Mouse (Mus musculus): ENCODE measurements around the gene Cdt1.

The Cdt1 gene

DNA sequence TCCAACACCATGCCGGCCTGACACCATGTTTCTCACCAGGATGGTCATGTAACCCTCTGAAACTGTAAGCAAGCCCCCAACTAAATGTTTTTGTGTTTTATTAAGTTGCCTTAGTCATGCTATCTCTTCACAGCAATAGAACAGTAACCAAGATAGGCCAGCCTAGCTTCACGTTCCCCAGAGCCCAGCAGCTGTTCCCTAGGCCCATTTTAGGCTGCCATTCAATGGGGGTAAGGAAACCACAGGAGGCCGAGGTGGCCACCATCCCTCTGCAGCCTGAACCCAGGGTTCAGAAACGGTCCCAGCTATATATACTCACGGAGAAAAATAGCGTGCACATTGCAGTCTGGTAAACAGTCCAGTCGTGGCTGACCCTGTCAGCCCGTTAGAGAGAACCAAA is 23.7 kb upstream of the Cdt1 start:
- TF ChIP-seq GATA4 (IDR thresholded peaks at IDR 0.05; ENCODE audit: insufficient replicate concordance, low read length): no peak

DNA sequence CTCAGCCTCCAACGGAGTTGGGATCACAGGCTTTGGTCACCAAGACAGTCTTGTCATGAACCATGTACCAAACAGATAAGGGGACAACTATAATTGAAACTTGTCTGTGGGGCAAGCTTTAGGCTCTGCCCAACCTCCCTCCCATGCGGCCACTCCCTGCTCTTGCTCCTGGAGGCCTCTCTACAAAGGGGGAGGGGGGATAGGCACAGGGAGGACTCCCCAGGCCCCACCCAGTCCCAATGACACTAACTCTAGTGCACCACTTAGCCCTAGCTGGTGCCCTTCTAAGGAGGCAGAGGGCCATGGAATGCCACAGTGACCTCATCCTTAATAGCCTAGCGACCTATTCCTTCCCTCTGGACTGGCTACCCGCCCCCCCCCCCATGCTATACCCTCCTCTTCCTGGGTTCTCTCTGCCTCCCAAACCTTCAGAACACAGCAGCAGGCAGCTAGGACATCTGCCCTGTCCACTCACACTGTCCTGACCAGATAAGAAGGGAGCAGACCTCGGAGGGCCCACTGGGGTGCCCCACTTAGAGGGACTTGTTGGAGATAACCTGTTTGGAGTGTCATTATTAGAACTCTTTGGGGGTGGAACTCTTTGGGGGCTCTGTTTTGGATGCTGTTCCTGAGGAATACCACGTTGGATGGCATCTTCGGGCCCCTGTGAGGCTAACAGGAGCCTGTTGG is 21.6 kb upstream of the Cdt1 start:
- no peak for TF ChIP-seq GATA4 (IDR thresholded peaks at IDR 0.05; ENCODE audit: insufficient replicate concordance, low read length)

DNA sequence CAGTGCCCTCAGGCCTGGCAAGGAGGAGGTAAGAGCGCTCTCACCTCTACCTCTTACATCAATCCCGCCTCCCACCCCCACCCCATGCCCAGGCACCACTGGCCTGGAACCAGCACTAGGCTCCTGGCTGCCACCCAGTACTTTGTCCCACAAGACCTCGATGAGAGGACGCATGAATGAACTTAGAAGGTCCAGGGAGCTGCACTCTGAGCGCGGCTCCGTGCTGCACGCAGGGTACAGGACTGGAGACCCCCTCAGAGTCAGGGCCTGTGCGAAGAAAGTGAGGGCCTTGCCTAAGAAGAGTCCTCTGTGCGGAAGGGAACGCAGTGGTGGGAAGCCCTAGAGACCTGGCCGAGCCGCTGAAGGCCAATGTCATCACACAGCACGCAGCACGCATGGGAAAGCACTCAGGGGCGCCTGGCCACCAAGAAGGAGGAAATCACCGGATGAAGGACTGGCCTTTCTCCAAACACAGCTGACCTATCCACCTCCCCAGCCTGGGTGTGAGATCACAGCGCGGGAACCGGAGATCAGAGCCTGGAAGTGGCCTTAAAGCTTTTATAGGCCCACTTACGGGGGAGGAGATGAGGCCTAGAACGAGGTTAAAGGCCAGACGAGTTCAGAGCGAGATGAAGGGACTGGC is 20.9 kb upstream of the Cdt1 start:
- TF ChIP-seq GATA4 (IDR thresholded peaks at IDR 0.05; ENCODE audit: insufficient replicate concordance, low read length): peak; percentile 16; the same call in 1 of the 2 replicates

GRCm38 (mm10) chr8:122547815-122548214 is 20.0 kb upstream of the Cdt1 start:
- no peak for TF ChIP-seq GATA4 (IDR thresholded peaks at IDR 0.05; ENCODE audit: insufficient replicate concordance, low read length)

DNA sequence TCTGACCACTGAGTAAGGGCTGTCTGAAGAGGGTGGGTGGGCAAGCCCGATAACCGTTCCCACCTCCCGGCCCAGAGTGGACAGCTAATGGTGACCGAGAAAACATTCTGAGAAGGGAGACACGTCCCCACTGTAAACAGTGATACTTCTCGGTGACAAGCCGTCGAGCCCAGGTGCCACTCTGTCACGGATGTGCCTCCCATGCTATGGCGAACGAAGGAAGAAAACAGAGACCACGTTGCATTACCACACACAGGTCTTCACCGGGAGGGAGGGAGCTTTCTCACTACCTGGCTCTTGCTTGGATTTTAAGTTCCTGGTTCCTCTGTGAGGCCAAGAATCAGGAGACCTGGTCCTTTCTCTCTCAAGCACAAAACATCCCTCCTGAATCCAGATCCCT is 19.5 kb upstream of the Cdt1 start:
- TF ChIP-seq GATA4 (IDR thresholded peaks at IDR 0.05; ENCODE audit: insufficient replicate concordance, low read length): no peak

DNA sequence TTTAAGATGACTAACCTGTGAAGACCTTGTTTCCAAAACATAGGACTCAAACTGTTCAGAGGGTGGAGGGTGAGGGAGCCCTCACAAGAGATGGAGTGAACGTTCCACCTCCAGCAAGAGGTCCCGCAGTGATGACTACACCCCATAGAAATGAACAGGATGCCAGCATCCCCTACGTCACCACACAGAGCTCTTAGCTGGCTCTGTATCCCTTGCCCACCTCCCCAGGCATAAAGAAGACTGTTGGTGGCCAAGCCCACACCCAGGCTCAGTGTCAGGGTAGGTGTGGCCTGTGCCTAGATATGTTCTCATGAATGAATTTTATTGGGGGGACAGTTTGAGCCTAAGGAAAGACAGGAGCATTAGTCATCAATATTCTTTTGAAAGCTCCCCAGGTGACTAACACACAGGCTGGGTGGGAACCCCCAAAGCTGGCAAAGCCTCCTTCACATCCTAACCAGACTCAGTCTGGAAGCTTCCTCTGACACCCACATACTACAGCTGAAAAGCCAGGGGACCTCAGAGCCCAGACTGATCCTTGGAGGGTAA is 18.9 kb upstream of the Cdt1 start:
- TF ChIP-seq GATA4 (IDR thresholded peaks at IDR 0.05; ENCODE audit: insufficient replicate concordance, low read length): no peak

DNA sequence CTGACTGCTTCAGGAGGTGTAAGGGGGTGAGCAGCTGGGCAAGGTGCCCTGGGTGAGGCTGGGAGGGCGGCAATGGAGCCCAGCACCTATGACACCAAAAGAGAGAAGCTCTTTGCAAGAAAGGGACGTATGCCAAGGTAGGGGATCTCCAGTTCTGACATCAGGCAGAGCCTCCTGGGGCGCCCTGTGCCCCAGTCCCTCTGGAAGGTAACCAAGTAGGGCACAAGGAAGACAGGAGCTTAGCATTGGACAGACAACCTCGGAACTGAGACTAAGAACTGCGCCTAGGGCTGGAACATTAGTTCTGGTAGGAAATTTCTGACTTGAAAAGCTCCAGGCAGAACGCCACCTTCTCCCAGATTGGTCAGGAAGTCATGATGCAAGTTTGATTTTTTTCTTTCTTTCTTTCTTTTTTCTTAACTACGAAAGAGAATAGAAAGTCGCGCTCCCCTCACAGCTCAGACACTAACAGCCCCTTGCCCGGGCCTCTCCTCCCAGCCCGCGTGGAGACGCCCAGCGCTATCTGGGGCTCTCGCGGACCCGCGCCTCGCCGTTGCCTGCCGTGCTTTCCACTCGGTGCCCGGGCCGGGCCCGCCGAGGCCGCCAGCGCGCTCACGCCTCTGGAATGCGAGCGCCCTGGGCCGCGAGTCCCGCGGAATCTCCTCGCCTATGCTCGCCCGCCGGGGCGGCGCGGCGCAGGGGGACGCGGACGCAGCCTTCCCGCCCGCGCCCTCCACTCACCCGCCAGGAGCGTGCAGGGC is 17.4 kb upstream of the Cdt1 start:
- no peak for TF ChIP-seq GATA4 (IDR thresholded peaks at IDR 0.05; ENCODE audit: insufficient replicate concordance, low read length)

DNA sequence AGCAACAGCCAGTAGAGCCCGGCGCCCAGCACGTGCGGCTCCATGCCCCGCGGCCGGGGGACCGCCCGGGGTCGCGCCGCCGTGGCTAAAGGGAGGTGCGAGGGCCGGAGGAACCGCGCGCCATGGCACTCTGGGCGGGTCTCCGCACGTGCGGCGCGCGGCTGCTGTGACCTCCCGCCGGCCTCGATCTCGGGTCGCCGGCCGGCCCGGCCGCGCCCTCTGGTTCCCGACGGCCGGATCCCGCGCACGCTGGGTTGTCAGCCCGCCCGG is 16.9 kb upstream of the Cdt1 start:
- TF ChIP-seq GATA4 (IDR thresholded peaks at IDR 0.05; ENCODE audit: insufficient replicate concordance, low read length): no peak

GRCm38 (mm10) chr8:122551265-122552051 is 16.4 kb upstream of the Cdt1 start, which contains the start of gene Piezo1:
Gene Piezo1 (minus strand): TSS chr8:122551329.
- no peak for TF ChIP-seq GATA4 (IDR thresholded peaks at IDR 0.05; ENCODE audit: insufficient replicate concordance, low read length)

GRCm38 (mm10) chr8:122554786-122555185 is 13.0 kb upstream of the Cdt1 start:
- no peak for TF ChIP-seq GATA4 (IDR thresholded peaks at IDR 0.05; ENCODE audit: insufficient replicate concordance, low read length)

DNA sequence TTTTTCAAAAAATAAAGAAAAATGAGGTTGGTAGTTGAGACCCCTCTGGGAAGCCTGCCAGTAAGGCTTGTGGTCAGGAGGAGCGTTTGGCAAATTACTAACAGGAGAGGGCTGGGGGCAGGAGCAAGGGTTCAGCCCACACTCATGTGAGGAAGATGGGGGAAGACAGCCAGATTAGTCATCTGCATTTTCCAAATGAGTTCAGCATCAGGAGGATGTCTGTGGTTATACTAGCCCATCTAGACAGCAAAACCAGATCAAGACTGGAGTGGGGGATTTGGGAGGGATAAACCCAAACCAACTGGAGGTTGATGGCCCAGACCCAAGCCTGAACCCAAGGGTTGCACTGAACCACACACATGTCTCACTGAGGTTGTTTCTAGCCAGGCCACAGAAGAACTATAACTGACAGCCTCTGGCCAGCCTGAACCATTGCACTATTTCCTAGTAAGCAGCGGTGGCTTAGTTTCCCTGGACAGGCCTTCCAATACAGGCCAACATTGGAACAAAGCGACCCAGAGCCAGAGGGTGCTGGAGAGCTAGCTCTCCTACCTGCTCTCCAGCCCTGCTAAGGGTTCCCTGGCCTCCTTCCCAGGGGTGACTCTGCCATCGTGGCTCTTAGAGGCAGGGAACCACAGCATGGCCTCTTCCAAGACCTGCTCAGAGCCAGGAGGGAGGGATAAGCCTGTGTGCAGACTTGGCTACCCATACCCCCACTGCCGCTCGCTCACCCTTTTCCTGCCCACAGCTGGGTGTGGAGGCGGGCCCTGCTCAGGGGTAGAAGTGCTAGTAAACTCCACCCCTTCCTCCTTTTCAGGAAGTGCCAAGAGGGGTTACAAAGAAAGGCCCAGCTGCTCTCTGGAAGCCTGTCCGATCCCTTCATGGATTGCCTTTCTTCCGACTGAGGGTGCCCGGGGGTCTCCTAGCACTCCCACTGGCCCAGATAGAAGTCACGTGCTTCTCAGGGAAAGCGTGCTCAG is 11.5 kb upstream of the Cdt1 start:
- no peak for TF ChIP-seq GATA4 (IDR thresholded peaks at IDR 0.05; ENCODE audit: insufficient replicate concordance, low read length)

GRCm38 (mm10) chr8:122557248-122558038 is 10.4 kb upstream of the Cdt1 start:
- TF ChIP-seq GATA4 (IDR thresholded peaks at IDR 0.05; ENCODE audit: insufficient replicate concordance, low read length): no peak

DNA sequence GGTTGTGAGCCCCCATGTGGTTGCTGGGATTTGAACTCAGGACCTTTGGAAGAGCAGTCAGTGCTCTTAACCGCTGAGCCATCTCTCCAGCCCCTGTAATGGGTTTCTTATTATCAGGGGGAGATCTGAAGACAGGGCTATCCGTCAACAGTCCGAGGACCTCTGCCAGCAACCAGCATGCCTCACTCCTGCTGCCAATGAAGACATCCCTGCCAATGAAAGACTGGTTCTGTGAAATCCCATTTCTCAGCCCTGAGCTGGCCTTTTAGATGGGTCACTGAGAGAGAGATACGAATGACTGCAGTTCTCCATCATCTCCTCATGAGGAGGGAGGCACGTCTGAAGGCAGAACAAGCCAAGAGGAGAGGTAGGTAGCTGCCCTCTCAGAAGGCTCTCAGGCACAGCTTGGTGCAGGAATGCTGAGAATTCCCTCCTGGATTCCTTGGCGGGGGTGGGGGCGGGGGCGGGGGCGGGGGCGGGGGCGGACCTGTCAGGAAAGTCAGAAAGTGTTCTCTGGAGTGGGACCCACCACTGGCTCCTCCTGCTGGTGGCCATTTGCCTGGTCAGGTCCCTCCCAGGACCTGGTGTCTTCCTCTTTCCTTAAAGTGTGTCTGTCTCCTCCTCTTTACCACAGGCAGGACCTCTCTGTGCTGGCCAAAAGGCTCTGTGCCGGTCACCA is 9.0 kb upstream of the Cdt1 start:
- no peak for TF ChIP-seq GATA4 (IDR thresholded peaks at IDR 0.05; ENCODE audit: insufficient replicate concordance, low read length)

Data from liver, adult (tissue).